Mouse (Mus musculus): ENCODE measurements around the gene Cntn5. TPM values are rescaled to one million over a fixed set of nuclear protein-coding genes. Genes with fewer than 3 reads are reported as not detected.

Cntn5 gene
- polyA plus RNA-seq, 1 experiment = not detected

GRCm38 (mm10) chr9:10492243-10492642 is 412.3 kb downstream of the Cntn5 start:
- TF ChIP-seq TCF3 (IDR thresholded peaks at IDR 0.05; ENCODE audit: insufficient read length, low read depth) (no peak), SRF (IDR thresholded peaks at IDR 0.05; ENCODE audit: control insufficient read depth, insufficient read length, low read depth) (no peak), MYOG (IDR thresholded peaks at IDR 0.05; ENCODE audit: control insufficient read depth in 1 of 3, insufficient read depth in 1 of 3, insufficient read length in 2 of 3, low read depth in 2 of 3) (no peak), MAX (IDR thresholded peaks at IDR 0.05; ENCODE audit: low read depth) (no peak), USF1 (IDR thresholded peaks at IDR 0.05; ENCODE audit: low read depth) (no peak), CEBPB (IDR thresholded peaks at IDR 0.05; ENCODE audit: insufficient read depth, poor library complexity, severe bottlenecking) (no peak), REST (IDR thresholded peaks at IDR 0.05; ENCODE audit: insufficient read depth, insufficient read length) (no peak), E2F4 (IDR thresholded peaks at IDR 0.05; ENCODE audit: insufficient read depth) (no peak), MYOD1 (IDR thresholded peaks at IDR 0.05; ENCODE audit: control insufficient read depth in 1 of 3, insufficient read length in 2 of 3, low read depth in 2 of 3) (no peak), POLR2AphosphoS2 (IDR thresholded peaks at IDR 0.05; ENCODE audit: insufficient read length, low read depth) (no peak), TCF12 (IDR thresholded peaks at IDR 0.05; ENCODE audit: insufficient read depth, poor library complexity, severe bottlenecking) (no peak)
- Histone ChIP-seq H3K79me2 (ENCODE audit: control insufficient read depth, insufficient read depth) (no peaks in the 10 kb centered on the region), H3K4me3 (no peak overlapping the region), H3K4me2 (ENCODE audit: low read depth) (no peak overlapping the region), H3K27me3 (ENCODE audit: control insufficient read depth, insufficient read depth, insufficient read length) (no peaks in the 10 kb centered on the region), H3K36me3 (ENCODE audit: control insufficient read depth, insufficient read depth) (no peaks in the 10 kb centered on the region), H3ac (ENCODE audit: control insufficient read depth, insufficient read length) (no peak overlapping the region)

DNA sequence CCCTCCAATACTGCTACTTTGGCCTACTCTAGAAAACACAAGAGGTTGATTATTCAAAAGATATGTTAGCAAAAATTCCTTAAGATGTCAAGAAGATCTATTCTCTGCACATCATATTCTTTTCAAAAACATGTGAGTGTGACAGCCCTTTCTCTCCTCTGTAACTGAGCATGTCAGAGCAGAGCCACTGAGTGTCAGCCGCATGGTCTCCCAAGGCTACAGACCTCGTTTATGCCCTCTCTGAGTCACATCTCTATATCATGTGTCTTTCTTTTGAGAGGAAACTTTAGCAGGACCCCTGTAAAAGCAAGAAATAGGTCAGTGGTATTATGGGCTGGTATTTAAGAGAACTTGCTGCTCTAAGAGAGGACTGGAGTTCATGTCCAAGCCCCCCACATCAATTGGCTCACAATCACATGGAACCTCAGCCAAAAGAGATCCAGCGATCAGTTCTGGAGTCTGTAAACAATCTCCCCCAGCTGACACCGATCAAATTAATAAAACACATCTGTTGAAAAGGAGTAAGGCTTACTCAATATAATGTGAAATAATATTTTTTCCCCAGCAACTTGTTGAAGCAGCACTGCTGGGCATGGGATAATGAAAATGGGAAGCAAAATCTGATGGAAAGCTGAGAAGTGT is 433.0 kb downstream of the Cntn5 start:
- Histone ChIP-seq H3K27me3 (ENCODE audit: control insufficient read depth, insufficient read depth, insufficient read length) (no peaks in the 10 kb centered on the region), H3K4me2 (ENCODE audit: low read depth) (no peak overlapping the region), H3K79me2 (ENCODE audit: control insufficient read depth, insufficient read depth) (no peaks in the 10 kb centered on the region), H3ac (ENCODE audit: control insufficient read depth, insufficient read length) (no peak overlapping the region), H3K36me3 (ENCODE audit: control insufficient read depth, insufficient read depth) (no peaks in the 10 kb centered on the region), H3K4me3 (no peak overlapping the region)
- TF ChIP-seq POLR2AphosphoS2 (IDR thresholded peaks at IDR 0.05; ENCODE audit: insufficient read length, low read depth) (no peak), E2F4 (IDR thresholded peaks at IDR 0.05; ENCODE audit: insufficient read depth) (no peak), TCF3 (IDR thresholded peaks at IDR 0.05; ENCODE audit: insufficient read length, low read depth) (no peak), MAX (IDR thresholded peaks at IDR 0.05; ENCODE audit: low read depth) (no peak)

DNA sequence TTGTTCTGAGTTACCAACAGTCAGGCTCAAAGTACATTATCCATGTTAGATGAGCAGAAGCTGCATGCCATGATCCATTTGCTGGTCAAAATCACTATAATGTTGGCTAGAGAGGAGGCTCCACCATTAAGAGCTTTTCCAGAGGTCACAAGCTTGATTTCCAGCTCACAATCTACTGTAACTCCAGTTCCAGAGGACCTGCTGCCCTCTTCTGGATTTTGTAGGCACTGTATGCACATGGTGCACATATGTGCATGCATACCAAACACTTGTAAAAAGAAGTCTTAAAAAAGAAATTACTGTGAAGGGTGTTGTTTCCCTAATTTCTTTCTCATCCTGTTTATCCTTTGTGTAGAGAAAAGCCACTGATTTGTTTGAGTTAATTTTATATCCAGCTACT is 439.8 kb downstream of the Cntn5 start:
- TF ChIP-seq POLR2AphosphoS2 (IDR thresholded peaks at IDR 0.05; ENCODE audit: insufficient read length, low read depth) (no peak), CEBPB (IDR thresholded peaks at IDR 0.05; ENCODE audit: insufficient read depth, poor library complexity, severe bottlenecking) (no peak), MAX (IDR thresholded peaks at IDR 0.05; ENCODE audit: low read depth) (no peak), TCF12 (IDR thresholded peaks at IDR 0.05; ENCODE audit: insufficient read depth, poor library complexity, severe bottlenecking) (no peak), MYOD1 (IDR thresholded peaks at IDR 0.05; ENCODE audit: control insufficient read depth in 1 of 3, insufficient read length in 2 of 3, low read depth in 2 of 3) (no peak), USF1 (IDR thresholded peaks at IDR 0.05; ENCODE audit: low read depth) (no peak)
- H3K36me3 ChIP-seq (ENCODE audit: control insufficient read depth, insufficient read depth) = no peaks in the 10 kb centered on the region
- no peak overlapping the region for H3ac ChIP-seq (ENCODE audit: control insufficient read depth, insufficient read length)
- no peak overlapping the region for H3K4me2 ChIP-seq (ENCODE audit: low read depth)
- H3K79me2 ChIP-seq (ENCODE audit: control insufficient read depth, insufficient read depth) = no peaks in the 10 kb centered on the region
- H3K27me3 ChIP-seq (ENCODE audit: control insufficient read depth, insufficient read depth, insufficient read length) = no peaks in the 10 kb centered on the region
- H3K4me3 ChIP-seq = no peak overlapping the region

GRCm38 (mm10) chr9:10457900-10458299 is 446.7 kb downstream of the Cntn5 start:
- H3K4me2 ChIP-seq (ENCODE audit: low read depth) = no peak overlapping the region
- TF ChIP-seq POLR2AphosphoS2 (IDR thresholded peaks at IDR 0.05; ENCODE audit: insufficient read length, low read depth) = no peak
- TF ChIP-seq CEBPB (IDR thresholded peaks at IDR 0.05; ENCODE audit: insufficient read depth, poor library complexity, severe bottlenecking) = no peak
- TF ChIP-seq MYOD1 (IDR thresholded peaks at IDR 0.05; ENCODE audit: control insufficient read depth in 1 of 3, insufficient read length in 2 of 3, low read depth in 2 of 3) = no peak
- no peak for TF ChIP-seq POLR2A (IDR thresholded peaks at IDR 0.05; ENCODE audit: insufficient read length, low read depth)
- TF ChIP-seq USF1 (IDR thresholded peaks at IDR 0.05; ENCODE audit: low read depth) = no peak
- no peak for TF ChIP-seq TCF3 (IDR thresholded peaks at IDR 0.05; ENCODE audit: insufficient read length, low read depth)
- no peak for TF ChIP-seq E2F4 (IDR thresholded peaks at IDR 0.05; ENCODE audit: insufficient read depth)
- no peak for TF ChIP-seq SRF (IDR thresholded peaks at IDR 0.05; ENCODE audit: control insufficient read depth, insufficient read length, low read depth)
- no peak for TF ChIP-seq MAX (IDR thresholded peaks at IDR 0.05; ENCODE audit: low read depth)

DNA sequence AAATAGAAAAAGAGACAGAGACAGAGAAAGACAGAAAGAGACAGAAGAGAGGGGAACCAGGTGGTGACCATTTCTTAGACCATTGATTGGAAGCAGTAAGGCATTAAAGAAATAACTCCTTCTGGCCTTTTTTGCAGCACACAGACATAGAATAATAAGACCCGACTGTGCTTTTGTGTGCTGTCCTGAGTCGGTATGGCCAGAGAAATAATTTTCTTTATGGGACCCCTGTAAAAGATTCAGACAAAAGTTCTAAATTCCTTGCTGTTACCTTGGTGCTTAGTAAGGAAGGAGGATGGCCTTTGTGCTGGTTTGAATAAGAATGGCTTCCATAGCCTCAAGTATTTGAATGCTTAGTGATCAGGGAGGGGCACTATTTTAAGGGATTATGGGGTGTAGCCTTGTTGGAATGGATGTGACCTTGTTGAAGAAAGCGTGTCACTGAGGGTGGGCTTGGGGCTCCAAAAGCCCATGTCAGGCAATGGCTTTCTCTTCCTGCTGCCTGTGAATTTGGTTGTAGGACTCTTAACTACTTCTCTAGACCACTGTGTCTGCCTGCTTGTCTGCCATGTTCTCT is 455.5 kb downstream of the Cntn5 start:
- H3K36me3 ChIP-seq (ENCODE audit: control insufficient read depth, insufficient read depth) = no peaks in the 10 kb centered on the region
- no peak overlapping the region for H3K4me2 ChIP-seq (ENCODE audit: low read depth)
- no peak overlapping the region for H3ac ChIP-seq (ENCODE audit: control insufficient read depth, insufficient read length)
- no peaks in the 10 kb centered on the region for H3K27me3 ChIP-seq (ENCODE audit: control insufficient read depth, insufficient read depth, insufficient read length)
- TF ChIP-seq TCF3 (IDR thresholded peaks at IDR 0.05; ENCODE audit: insufficient read length, low read depth) = no peak
- TF ChIP-seq TCF12 (IDR thresholded peaks at IDR 0.05; ENCODE audit: insufficient read depth, poor library complexity, severe bottlenecking) = no peak
- no peak for TF ChIP-seq E2F4 (IDR thresholded peaks at IDR 0.05; ENCODE audit: insufficient read depth)
- no peak for TF ChIP-seq SRF (IDR thresholded peaks at IDR 0.05; ENCODE audit: control insufficient read depth, insufficient read length, low read depth)
- no peak for TF ChIP-seq MYOG (IDR thresholded peaks at IDR 0.05; ENCODE audit: control insufficient read depth in 1 of 3, insufficient read depth in 1 of 3, insufficient read length in 2 of 3, low read depth in 2 of 3)
- TF ChIP-seq MAX (IDR thresholded peaks at IDR 0.05; ENCODE audit: low read depth) = no peak
- TF ChIP-seq CEBPB (IDR thresholded peaks at IDR 0.05; ENCODE audit: insufficient read depth, poor library complexity, severe bottlenecking) = no peak
- TF ChIP-seq USF1 (IDR thresholded peaks at IDR 0.05; ENCODE audit: low read depth) = no peak
- no peak for TF ChIP-seq POLR2A (IDR thresholded peaks at IDR 0.05; ENCODE audit: insufficient read length, low read depth)
- no peak for TF ChIP-seq POLR2AphosphoS2 (IDR thresholded peaks at IDR 0.05; ENCODE audit: insufficient read length, low read depth)
- TF ChIP-seq MYOD1 (IDR thresholded peaks at IDR 0.05; ENCODE audit: control insufficient read depth in 1 of 3, insufficient read length in 2 of 3, low read depth in 2 of 3) = no peak
- no peak for TF ChIP-seq REST (IDR thresholded peaks at IDR 0.05; ENCODE audit: insufficient read depth, insufficient read length)
- no peak overlapping the region for H3K4me3 ChIP-seq
- no peaks in the 10 kb centered on the region for H3K79me2 ChIP-seq (ENCODE audit: control insufficient read depth, insufficient read depth)

More at GRCm38 (mm10) chr9:10457900-10458299, 446.7 kb downstream of the Cntn5 start:
- Histone ChIP-seq H3K79me2 (ENCODE audit: control insufficient read depth, insufficient read depth) (no peaks in the 10 kb centered on the region), H3K27me3 (ENCODE audit: control insufficient read depth, insufficient read depth, insufficient read length) (no peaks in the 10 kb centered on the region), H3K36me3 (ENCODE audit: control insufficient read depth, insufficient read depth) (no peaks in the 10 kb centered on the region), H3K4me3 (no peak overlapping the region), H3ac (ENCODE audit: control insufficient read depth, insufficient read length) (no peak overlapping the region)

Measured in myocyte (in vitro differentiated cells).